Mouse (Mus musculus) heart, postnatal 0 days (tissue): ENCODE measurements around the gene Msh3.

Experiments
- CTCF ChIP-seq: IDR thresholded peaks from 2 replicates; pipeline ENCODE4 v1.5.1; 2016; ENCODE audit warnings: antibody characterized with exemption, control low read depth, low read depth
- EP300 ChIP-seq: IDR thresholded peaks from 2 replicates; pipeline ENCODE4 v1.6.1; 2016; ENCODE audit warnings: antibody characterized with exemption, low read depth

DNA sequence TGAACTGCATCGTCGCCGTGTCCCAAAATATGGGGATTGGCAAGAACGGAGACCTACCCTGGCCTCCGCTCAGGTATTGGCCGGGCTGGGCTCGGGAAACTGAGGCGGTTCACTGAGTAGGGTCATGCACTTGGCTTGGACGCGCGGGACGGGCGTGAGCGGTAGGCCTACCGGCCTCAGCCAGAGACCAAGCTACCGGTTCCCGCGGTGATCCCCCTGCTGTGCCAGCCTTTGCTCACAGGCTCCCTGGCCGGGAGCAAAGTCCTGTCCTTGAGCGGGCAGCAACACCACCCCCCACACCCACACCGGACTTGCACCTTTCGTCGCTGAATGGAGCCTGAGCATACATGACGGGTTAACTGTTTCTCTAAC is 455 bp upstream of the Msh3 start:
- TF ChIP-seq CTCF, result no peak
- TF ChIP-seq EP300, result no peak
